Mouse (Mus musculus) kidney, embryonic 14.5 days (tissue): Measurements from ENCODE around the gene Il25. TPM values are rescaled to one million over a fixed set of nuclear protein-coding genes. Genes with fewer than 3 reads are reported as not detected.

Experiments
- ATAC-seq: fragments of 200-750 bp; cut with Nextera tagmentation; 2 replicates; pipeline ENCODE4 v1.8.0; 2017; ENCODE audit warnings: moderate number of reproducible peaks, mild to moderate bottlenecking, moderate TSS enrichment, moderate library complexity; ENCODE audit not compliant: low FRiP score, low TSS enrichment
- H3K27ac ChIP-seq: fragments of 300-500 bp; sonication (generic); 2 replicates; pipeline ENCODE4 v1.5.1; 2014; ENCODE audit warnings: low read depth, mild to moderate bottlenecking, low read length, moderate library complexity, mixed read lengths
- H3K27me3 ChIP-seq: fragments of 300-500 bp; sonication (generic); 2 replicates; pipeline ENCODE4 v1.6.1; 2014; ENCODE audit warnings: mild to moderate bottlenecking, low read length; ENCODE audit not compliant: control insufficient read depth, insufficient read depth
- H3K36me3 ChIP-seq: fragments of 300-500 bp; sonication (generic); 2 replicates; pipeline ENCODE4 v1.6.1; 2014; ENCODE audit warnings: low read length, mixed read lengths; ENCODE audit not compliant: control insufficient read depth, insufficient read depth
- H3K4me1 ChIP-seq: fragments of 300-500 bp; sonication (generic); 2 replicates; pipeline ENCODE4 v1.6.1; 2014; ENCODE audit warnings: low read length, mixed read lengths; ENCODE audit not compliant: control insufficient read depth, insufficient read depth
- H3K4me2 ChIP-seq: fragments of 300-500 bp; sonication (generic); replicated peaks from 2 replicates; pipeline ENCODE4 v1.6.1; 2014; ENCODE audit warnings: low read depth, mild to moderate bottlenecking, low read length
- H3K4me3 ChIP-seq: fragments of 300-500 bp; sonication (generic); 2 replicates; pipeline ENCODE4 v1.5.1; 2014; ENCODE audit warnings: mild to moderate bottlenecking, low read length
- H3K9ac ChIP-seq: fragments of 300-500 bp; sonication (generic); 2 replicates; pipeline ENCODE4 v1.6.1; 2014; ENCODE audit warnings: low read depth, mild to moderate bottlenecking, low read length, moderate library complexity
- H3K9me3 ChIP-seq: fragments of 300-500 bp; sonication (generic); 2 replicates; pipeline ENCODE4 v1.6.1; 2016; ENCODE audit warnings: low read length; ENCODE audit not compliant: control insufficient read depth
- WGBS: fragments of 180-500 bp; shearing (Covaris S2); extraction: QIAGEN DNeasy Blood & Tissue Kit; methylation state at CpG from one replicate; pipeline ENCODE4 v1.1.7; 2014; 5-methylcytosine and 5-hydroxymethylcytosine counted together
- polyA plus RNA-seq: library from polyadenylated mRNA; unstranded; fragments of >200 nt; fragmentation: Nextera tagmentation; extraction: Ambion mirVana; gene quantifications from 2 replicates; pipeline ENCODE4 v1.2.1, GENCODE M21; 2014

Il25 gene
- polyA plus RNA-seq, 1 experiment from 2014 or later: not detected

DNA sequence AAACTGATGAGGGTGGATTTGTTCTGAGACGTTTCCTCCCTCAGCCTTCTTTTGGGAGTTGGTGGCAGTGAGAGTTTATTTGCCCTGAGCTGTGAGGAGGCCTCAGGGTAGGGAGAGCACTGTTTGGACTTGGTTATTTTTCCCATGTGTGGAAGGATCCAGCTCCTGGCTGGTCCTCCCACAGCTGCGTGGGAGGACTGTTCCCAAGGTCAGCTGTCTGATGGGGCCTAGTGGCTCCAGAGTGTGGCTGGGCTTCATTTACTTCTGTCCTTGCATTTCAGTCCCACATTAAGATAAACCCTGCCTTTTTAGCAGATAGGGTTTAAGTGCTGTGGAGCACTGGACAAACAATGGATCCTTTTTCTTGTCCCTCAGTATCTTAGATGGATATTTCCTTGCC is 35.0 kb upstream of the Il25 start:
- H3K36me3 ChIP-seq: peaks cover 32% of the 10 kb centered on the region
- H3K9ac ChIP-seq: no peak overlapping the region
- peak overlapping the region; percentile 55; the same call in 1 of the 2 replicates for H3K27ac ChIP-seq
- no peaks in the 10 kb centered on the region for H3K27me3 ChIP-seq
- no peaks in the 10 kb centered on the region for H3K9me3 ChIP-seq
- no peak overlapping the region for H3K4me3 ChIP-seq
- peaks cover 28% of the 10 kb centered on the region for H3K4me1 ChIP-seq
- 36% methylated on average over 2 of the region's 2 CpGs for WGBS
- no peak overlapping the region for H3K4me2 ChIP-seq
- no peak for ATAC-seq

GRCm38 (mm10) chr14:54900383-54900782 is 32.1 kb upstream of the Il25 start:
- no peaks in the 10 kb centered on the region for H3K27me3 ChIP-seq
- no peak overlapping the region for H3K4me2 ChIP-seq
- WGBS: 0% methylated on average over 3 of the region's 3 CpGs
- H3K4me3 ChIP-seq: no peak overlapping the region
- H3K4me1 ChIP-seq: peaks cover 19% of the 10 kb centered on the region
- H3K9me3 ChIP-seq: no peaks in the 10 kb centered on the region
- H3K27ac ChIP-seq: peak overlapping the region; percentile 19; the same call in 1 of the 2 replicates
- no peak overlapping the region for H3K9ac ChIP-seq
- H3K36me3 ChIP-seq: peaks cover 32% of the 10 kb centered on the region
- peak; percentile 55 for ATAC-seq

DNA sequence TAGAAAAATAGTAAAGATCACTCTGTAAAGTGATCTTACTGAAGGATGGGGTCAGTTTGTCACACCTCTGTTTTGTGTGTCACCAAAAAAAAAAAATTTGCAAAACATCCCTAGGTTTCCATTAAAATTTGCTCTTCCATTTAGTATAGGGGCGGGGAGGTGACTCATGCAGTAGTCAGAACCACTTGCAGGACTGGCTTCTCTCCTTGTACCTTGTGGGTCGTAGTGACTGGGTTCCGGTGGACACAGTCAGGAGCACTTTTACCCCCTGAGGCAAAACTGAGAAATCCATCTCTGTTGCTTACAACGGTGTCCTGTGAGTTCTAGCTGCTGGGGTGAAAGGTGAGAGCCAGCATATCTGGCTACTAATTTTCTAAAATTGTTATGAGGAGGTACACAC is 28.9 kb upstream of the Il25 start:
- no peak overlapping the region for H3K4me2 ChIP-seq
- H3K4me1 ChIP-seq: no peaks in the 10 kb centered on the region
- H3K27ac ChIP-seq: no peak overlapping the region
- peaks cover 30% of the 10 kb centered on the region for H3K36me3 ChIP-seq
- no peaks in the 10 kb centered on the region for H3K27me3 ChIP-seq
- H3K9ac ChIP-seq: no peak overlapping the region
- WGBS: 83% methylated on average over 4 of the region's 4 CpGs
- ATAC-seq: no peak
- H3K4me3 ChIP-seq: no peak overlapping the region
- H3K9me3 ChIP-seq: no peaks in the 10 kb centered on the region

GRCm38 (mm10) chr14:54908682-54909081 is 23.8 kb upstream of the Il25 start:
- 54% methylated on average over 7 of the region's 7 CpGs for WGBS
- H3K9ac ChIP-seq: no peak overlapping the region

DNA sequence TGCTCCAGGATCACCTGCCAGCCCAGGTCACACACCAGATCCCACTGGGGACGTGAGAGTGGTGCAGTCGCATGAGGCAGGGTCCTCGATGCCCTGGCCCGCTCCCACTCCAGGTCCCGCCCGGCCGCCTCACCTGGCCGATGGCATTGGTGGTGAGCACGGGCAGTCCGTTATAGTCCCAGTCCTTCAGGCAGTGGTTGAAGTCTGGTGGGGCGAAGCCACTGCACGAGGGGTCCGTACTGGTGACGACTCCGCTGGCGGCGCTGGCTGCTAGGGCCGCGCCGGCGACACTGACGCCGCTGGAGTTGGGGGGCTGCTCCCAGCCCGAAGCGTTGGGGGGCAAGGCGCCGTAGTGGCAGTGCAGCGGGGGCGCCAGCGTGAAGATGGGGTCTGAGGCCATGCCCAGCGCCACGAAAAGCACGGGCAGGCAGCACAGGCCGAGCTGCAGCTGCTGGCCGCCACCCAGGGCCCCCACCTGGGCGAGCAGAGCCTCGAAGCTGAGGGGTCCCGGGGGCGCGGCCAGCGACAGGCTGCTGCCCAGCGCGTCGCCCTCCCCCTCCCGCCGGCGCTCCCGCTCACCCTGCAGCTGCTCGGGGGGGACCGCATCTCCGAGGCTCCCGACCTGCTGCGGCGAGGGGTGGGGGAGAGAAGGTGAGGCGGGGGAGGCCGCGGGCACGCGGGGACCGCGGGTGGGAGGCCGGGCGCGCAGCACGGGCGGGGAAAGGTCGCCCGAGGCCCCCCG is 20.2 kb upstream of the Il25 start:
- H3K36me3 ChIP-seq: peaks cover 48% of the 10 kb centered on the region
- 1% methylated on average over 55 of the region's 69 CpGs for WGBS
- H3K27me3 ChIP-seq: no peaks in the 10 kb centered on the region
- H3K9me3 ChIP-seq: no peaks in the 10 kb centered on the region
- H3K9ac ChIP-seq: peak overlapping the region; percentile 86
- H3K4me2 ChIP-seq: peak overlapping the region; percentile 98
- H3K27ac ChIP-seq: peak overlapping the region; percentile 65; the same call in 1 of the 2 replicates
- peak overlapping the region; percentile 95 for H3K4me3 ChIP-seq
- peaks cover 6% of the 10 kb centered on the region for H3K4me1 ChIP-seq
- peak; percentile 61 for ATAC-seq

More at GRCm38 (mm10) chr14:54908682-54909081, 23.8 kb upstream of the Il25 start:
- Histone ChIP-seq H3K27me3 (no peaks in the 10 kb centered on the region), H3K27ac (no peak overlapping the region), H3K4me1 (peaks cover 6% of the 10 kb centered on the region), H3K36me3 (peaks cover 46% of the 10 kb centered on the region), H3K4me3 (no peak overlapping the region), H3K4me2 (no peak overlapping the region), H3K9me3 (no peaks in the 10 kb centered on the region)
- no peak for ATAC-seq

GRCm38 (mm10) chr14:54912886-54913285 is 19.6 kb upstream of the Il25 start, which contains the start of gene Slc22a17:
Slc22a17 (minus strand) TSS chr14:54913132.
- peaks cover 46% of the 10 kb centered on the region for H3K36me3 ChIP-seq
- H3K4me2 ChIP-seq: peak within 1 kb of the TSS; percentile 98
- peak; percentile 91 for ATAC-seq
- peak within 1 kb of the TSS; percentile 95 for H3K4me3 ChIP-seq
- H3K9ac ChIP-seq: peak within 1 kb of the TSS; percentile 86
- 0% methylated on average over 28 of the region's 28 CpGs for WGBS
- H3K9me3 ChIP-seq: no peaks in the 10 kb centered on the region
- H3K27ac ChIP-seq: peak within 1 kb of the TSS; percentile 65; the same call in 1 of the 2 replicates
- peaks cover 6% of the 10 kb centered on the region for H3K4me1 ChIP-seq
- H3K27me3 ChIP-seq: no peaks in the 10 kb centered on the region

DNA sequence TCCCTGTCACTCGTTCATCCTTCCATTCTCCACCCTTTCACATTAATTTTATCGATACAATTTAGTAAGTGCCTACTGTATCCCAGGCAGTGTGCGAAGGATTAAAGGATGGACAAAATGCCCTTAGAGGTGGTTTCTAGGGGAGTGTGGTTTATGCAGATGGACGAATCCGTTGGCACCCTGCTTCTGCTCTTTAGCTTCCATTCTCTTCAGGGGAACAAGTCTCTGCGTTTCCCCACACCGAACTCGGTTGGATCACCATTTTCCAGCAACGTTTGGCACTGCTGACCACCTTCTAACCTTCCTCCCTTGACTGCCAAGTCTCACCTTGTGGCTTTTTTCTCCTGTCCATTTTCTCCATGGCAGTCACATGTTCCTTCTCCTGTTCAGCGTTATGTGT is 19.2 kb upstream of the Il25 start:
- H3K4me3 ChIP-seq: peak overlapping the region; percentile 95
- H3K9me3 ChIP-seq: no peaks in the 10 kb centered on the region
- no peak overlapping the region for H3K27ac ChIP-seq
- H3K36me3 ChIP-seq: peaks cover 45% of the 10 kb centered on the region
- H3K4me2 ChIP-seq: peak overlapping the region; percentile 98
- no peaks in the 10 kb centered on the region for H3K27me3 ChIP-seq
- WGBS: 18% methylated on average over 10 of the region's 10 CpGs
- peak overlapping the region; percentile 86 for H3K9ac ChIP-seq
- ATAC-seq: no peak; the same call in 1 of the 2 replicates
- peaks cover 6% of the 10 kb centered on the region for H3K4me1 ChIP-seq

DNA sequence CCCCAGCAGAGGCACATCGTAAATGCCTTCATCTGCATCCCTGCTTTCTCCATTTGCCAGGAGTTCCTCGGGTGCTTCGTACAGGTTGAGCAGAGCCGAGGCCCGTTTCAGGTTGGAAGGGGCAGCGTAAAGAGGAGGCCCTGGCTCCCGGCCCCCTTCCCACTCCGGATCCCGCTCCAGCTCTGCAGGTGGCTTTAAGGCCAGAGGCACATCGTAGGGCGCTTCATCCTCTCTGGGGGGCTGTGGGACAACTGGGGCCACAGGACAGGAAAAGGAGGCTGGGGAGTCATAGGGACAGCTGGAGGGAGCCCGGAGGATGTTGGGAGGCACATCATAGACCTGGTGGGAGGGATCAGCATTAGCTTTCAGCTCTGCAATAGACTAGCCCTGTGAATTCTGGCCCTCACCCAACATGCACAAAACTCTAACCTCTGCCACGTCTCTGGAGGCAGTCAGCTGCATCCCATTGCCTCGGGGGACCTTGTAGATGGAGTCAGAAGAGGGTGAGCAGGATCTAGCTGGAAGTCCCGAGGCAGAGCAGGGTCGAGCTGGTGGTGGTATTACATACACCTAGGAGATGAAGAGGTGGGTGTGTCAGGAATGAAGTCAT is 12.3 kb upstream of the Il25 start:
- no peak overlapping the region for H3K9ac ChIP-seq
- no peak overlapping the region for H3K27ac ChIP-seq
- no peak for ATAC-seq
- WGBS: 89% methylated on average over 16 of the region's 16 CpGs
- H3K4me3 ChIP-seq: no peak overlapping the region
- peaks cover 11% of the 10 kb centered on the region for H3K4me1 ChIP-seq
- H3K36me3 ChIP-seq: peaks cover 59% of the 10 kb centered on the region
- peaks cover 16% of the 10 kb centered on the region for H3K9me3 ChIP-seq
- no peak overlapping the region for H3K4me2 ChIP-seq
- H3K27me3 ChIP-seq: no peaks in the 10 kb centered on the region
